Mouse (Mus musculus) megakaryocyte, embryonic 14.5 days (primary cell): ENCODE results near the gene Zfp787. TPM values are rescaled to one million over a fixed set of nuclear protein-coding genes. Genes with fewer than 3 reads are reported as not detected.
A peak's percentile ranks its signal among the peaks of the same experiment; 100 is the strongest.

Experiments used
- H3K27me3 ChIP-seq: replicated peaks from 2 replicates; pipeline ENCODE3; 2012; ENCODE audit warnings: inconsistent platforms
- H3K36me3 ChIP-seq: replicated peaks from 2 replicates; pipeline ENCODE3; 2012; ENCODE audit warnings: low read length, inconsistent platforms, mixed read lengths
- H3K4me1 ChIP-seq: 2 replicates; pipeline ENCODE4 v1.6.1; 2012; ENCODE audit warnings: inconsistent platforms
- H3K4me3 ChIP-seq: replicated peaks from 2 replicates; pipeline ENCODE3; 2012; ENCODE audit warnings: moderate library complexity, mild to moderate bottlenecking, inconsistent platforms
- H3K9me3 ChIP-seq: 2 replicates; pipeline ENCODE4 v1.6.1; 2012; ENCODE audit warnings: inconsistent platforms
- FLI1 ChIP-seq: IDR thresholded peaks from 2 replicates; pipeline ENCODE4 v1.6.1; 2012; ENCODE audit warnings: low read length, inconsistent platforms, mixed read lengths
- GATA1 ChIP-seq: IDR thresholded peaks from 3 replicates; pipeline ENCODE4 v1.6.1; 2012; ENCODE audit warnings: mixed read lengths, low read length, inconsistent platforms, borderline replicate concordance
- polyA plus RNA-seq: library from polyadenylated mRNA; stranded (reverse); fragments of >175 nt; gene quantifications from 2 replicates; pipeline ENCODE4 v1.2.3, GENCODE M21; 2012; ENCODE audit warnings: low replicate concordance; ENCODE audit not compliant: insufficient read depth

Zfp787 gene
- polyA plus RNA-seq, 1 experiment = 31.0 TPM

DNA sequence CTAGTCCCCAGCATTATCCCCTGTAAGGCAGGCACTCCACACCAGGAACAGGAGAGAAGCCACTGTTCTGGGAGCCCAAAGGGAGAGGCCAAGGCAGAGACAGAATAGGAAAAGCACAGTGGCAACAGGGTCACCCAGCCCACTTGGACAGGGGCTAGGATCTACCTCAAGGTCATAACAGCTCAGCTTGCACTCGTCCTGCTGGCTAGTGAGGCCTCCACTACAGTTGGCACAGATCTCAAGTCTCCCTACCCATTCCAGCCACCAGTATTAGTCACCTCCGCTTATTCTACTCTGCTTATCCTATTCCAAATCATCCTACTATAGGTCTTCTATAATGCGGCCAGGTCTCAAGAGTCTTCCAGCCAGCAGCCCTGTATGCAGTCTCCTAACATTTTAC lies 2.7 kb downstream of the Zfp787 start:
- H3K9me3 ChIP-seq = no peaks in the 10 kb centered on the region
- H3K4me3 ChIP-seq = peak overlapping the region; percentile 59
- peaks cover 87% of the 10 kb centered on the region for H3K4me1 ChIP-seq
- no peaks in the 10 kb centered on the region for H3K27me3 ChIP-seq
- H3K36me3 ChIP-seq = peaks cover 2% of the 10 kb centered on the region
- TF ChIP-seq GATA1 (no peak), FLI1 (no peak)

DNA sequence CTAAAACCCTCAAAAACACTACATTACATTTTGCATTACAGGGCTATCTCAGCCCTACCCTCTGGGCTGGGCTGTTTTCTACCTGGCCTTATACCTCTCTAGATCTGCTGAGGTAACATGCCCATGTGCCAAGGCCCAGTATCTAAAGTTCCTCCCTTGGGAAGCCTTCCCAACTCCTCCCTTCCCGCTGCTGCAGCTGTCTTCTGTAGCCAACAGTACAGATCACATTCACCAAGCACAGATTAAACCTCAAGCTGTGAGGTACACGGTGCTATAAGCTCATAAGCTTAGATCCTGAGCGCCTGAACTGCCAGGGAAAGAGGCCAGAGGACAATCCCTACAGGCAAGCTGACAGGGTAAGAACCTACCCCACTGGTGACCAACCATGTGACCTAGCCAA lies 3.8 kb downstream of the Zfp787 start:
- H3K4me3 ChIP-seq = peak overlapping the region; percentile 3
- H3K36me3 ChIP-seq = peaks cover 2% of the 10 kb centered on the region
- no peak for TF ChIP-seq FLI1
- no peak for TF ChIP-seq GATA1
- peaks cover 89% of the 10 kb centered on the region for H3K4me1 ChIP-seq
- H3K27me3 ChIP-seq = no peaks in the 10 kb centered on the region
- H3K9me3 ChIP-seq = no peaks in the 10 kb centered on the region

DNA sequence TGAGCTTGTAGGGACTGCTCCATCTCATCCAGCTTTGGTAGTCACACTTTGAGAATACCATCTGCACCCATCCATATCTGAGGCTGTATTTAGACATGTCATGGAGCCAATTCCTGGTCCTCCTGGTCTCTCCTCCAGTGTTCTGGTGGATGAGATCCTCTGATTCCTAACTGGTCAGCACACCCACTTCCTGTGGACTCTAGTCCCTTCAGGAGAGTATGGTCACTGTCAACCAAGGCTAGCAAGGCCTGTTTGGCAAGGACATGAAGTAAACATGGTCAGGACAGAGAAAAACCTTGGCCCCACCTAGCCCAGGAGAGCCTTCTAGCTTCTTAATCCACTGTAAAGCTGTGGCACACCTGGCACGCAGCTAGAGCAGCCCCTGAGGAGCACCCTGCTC lies 4.5 kb downstream of the Zfp787 start:
- Histone ChIP-seq H3K4me1 (peaks cover 90% of the 10 kb centered on the region), H3K27me3 (no peaks in the 10 kb centered on the region), H3K4me3 (peak overlapping the region; percentile 55), H3K36me3 (peaks cover 2% of the 10 kb centered on the region), H3K9me3 (no peaks in the 10 kb centered on the region)
- TF ChIP-seq FLI1 = no peak
- no peak for TF ChIP-seq GATA1

DNA sequence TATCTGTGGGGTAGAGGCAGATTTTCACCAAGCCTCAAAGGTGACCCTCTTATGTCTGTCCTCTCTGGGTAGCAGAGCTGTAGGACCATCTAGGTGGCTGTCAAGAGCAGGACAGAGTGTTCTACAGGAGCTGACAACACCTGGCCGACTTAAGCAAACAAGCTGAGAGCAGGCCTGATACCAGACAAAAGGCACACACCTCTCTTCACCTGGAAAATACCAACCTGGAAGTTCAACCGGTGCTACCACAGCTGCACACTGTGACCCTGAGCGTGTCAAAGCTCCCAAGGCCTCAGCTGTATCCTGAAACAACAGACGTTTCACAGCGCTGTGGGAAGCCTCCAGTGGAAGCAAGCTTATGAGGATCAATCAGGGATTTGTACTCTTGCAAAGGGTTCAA lies 8.1 kb downstream of the Zfp787 start:
- Histone ChIP-seq H3K4me1 (peaks cover 98% of the 10 kb centered on the region), H3K4me3 (no peak overlapping the region), H3K9me3 (no peaks in the 10 kb centered on the region), H3K36me3 (peaks cover 9% of the 10 kb centered on the region), H3K27me3 (no peaks in the 10 kb centered on the region)
- TF ChIP-seq FLI1 = no peak
- no peak for TF ChIP-seq GATA1

DNA sequence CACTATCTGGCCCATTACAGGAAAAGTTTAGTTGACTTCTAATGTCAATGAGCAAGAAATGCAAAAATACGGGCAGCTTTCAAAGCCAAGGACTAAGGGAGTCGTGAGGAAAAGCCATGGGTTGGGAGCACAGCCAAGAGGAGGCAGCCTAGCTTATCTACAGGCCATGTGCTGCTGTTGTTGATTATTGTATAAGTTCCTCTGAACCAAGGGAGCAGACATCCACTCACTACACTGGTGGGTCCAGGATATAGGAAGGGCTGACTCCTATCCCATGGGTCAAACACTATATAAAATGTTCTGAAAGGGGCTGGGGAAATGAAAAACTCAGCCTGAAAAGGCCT lies 8.8 kb downstream of the Zfp787 start:
- TF ChIP-seq GATA1 (no peak), FLI1 (no peak)
- Histone ChIP-seq H3K36me3 (peaks cover 13% of the 10 kb centered on the region), H3K27me3 (no peaks in the 10 kb centered on the region), H3K4me3 (peak overlapping the region; percentile 47), H3K9me3 (no peaks in the 10 kb centered on the region), H3K4me1 (peaks cover 93% of the 10 kb centered on the region)

DNA sequence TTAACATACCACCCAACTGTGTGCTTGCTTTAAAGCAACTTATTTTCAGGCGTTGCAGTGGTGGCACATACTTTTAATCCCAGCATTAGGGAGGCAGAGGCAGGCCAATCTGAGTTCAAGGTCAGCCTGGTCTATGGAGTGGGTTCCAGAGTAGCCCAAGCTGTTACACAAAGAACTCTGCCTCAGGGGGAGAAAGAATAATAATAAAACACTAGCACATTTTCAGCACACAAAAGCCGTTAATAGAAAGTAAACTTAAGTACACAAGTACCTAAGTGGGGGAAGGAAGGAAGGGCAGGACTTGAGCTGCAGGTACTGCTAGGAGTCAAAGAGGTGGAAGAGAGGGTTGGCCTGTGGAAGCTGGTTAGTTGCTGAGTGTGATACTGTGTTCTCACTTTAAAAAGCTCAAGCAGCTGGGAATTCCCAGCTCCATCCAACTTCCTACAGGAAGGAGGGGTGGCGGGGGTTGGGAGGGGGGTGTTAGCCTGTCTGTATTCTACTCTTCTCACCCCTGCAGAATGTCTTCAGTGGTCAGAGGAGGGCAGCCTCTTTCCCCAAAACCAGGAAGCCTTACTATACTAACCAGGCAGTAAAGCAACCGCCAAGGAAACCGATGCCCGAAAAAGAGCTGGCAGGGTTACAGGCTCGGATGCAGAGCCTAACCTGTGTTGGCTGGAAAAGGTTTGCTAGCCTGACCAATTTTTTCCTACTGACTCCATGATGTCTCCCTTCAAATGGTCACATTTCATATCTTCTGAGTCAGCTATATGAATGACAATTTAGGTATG lies 9.4 kb downstream of the Zfp787 start:
- H3K4me1 ChIP-seq = peaks cover 93% of the 10 kb centered on the region
- H3K4me3 ChIP-seq = peak overlapping the region; percentile 53
- no peaks in the 10 kb centered on the region for H3K27me3 ChIP-seq
- TF ChIP-seq GATA1 (no peak), FLI1 (no peak)
- H3K36me3 ChIP-seq = peaks cover 18% of the 10 kb centered on the region
- no peaks in the 10 kb centered on the region for H3K9me3 ChIP-seq

DNA sequence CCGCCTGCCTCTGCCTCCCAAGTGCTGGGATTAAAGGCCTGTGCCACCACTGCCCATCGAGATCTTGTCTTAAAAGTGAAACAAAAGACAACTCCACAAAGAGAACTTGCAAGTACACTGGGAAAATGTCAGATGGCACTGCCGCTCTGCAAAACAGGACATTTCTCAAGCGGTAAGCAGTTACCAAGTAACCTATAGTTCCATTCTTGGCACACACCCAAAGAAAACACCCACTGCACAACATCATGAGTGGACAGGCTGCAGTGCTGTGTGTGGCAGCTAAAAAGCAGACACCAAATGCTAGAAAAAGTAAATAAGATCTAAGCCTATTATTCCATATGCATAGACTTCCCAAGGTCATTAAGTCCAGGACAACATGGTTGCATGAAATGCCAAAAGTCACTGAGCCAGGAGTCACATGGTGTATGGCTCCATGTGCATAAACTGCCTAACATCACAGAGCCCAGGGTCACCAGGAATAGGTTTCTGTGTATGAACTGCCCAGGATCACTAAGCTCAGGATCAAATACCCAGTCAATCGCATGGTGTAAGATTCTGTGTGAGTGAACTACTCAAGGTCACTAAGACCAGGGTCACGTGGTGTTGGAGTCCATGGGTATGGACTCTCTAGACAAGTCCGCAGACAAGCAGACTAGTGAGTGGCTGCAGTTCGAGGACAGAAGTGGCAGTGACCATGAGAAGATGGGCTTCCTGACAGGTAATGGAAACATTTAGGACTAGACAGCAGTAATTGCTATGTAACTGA lies 10.2 kb downstream of the Zfp787 start:
- Histone ChIP-seq H3K27me3 (no peaks in the 10 kb centered on the region), H3K4me3 (peak overlapping the region; percentile 2), H3K9me3 (no peaks in the 10 kb centered on the region), H3K4me1 (peaks cover 92% of the 10 kb centered on the region), H3K36me3 (peaks cover 24% of the 10 kb centered on the region)
- TF ChIP-seq GATA1 (no peak), FLI1 (no peak)

DNA sequence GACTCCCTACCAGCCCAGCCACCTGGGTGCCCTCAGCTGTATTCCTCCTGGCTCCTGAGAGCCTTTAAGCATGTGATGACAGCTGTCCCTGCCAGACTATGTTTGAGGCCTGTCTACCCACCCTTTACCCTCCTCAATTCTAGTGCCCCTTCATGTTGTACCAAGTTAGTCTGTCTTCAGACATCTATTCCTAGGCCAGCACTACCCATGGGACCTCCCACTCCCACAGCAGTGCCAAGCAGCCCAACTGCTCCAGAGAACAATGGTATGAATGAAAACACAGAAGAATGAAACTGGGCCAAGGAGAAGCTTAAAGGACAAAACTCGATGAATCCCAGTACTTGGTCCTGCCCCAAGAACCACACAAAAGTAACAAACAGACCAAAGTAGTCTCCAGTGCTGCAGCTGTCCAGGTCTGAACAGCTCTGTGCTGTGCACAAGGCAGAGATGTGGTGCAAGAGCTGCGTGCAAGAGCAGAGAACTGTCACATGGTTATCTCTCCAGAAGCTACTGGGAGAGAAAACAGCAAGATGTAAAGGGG lies 11.7 kb downstream of the Zfp787 start:
- no peak for TF ChIP-seq FLI1
- no peak for TF ChIP-seq GATA1
- Histone ChIP-seq H3K9me3 (no peaks in the 10 kb centered on the region), H3K27me3 (no peaks in the 10 kb centered on the region), H3K4me1 (peaks cover 91% of the 10 kb centered on the region), H3K4me3 (peak overlapping the region; percentile 79), H3K36me3 (peaks cover 30% of the 10 kb centered on the region)

DNA sequence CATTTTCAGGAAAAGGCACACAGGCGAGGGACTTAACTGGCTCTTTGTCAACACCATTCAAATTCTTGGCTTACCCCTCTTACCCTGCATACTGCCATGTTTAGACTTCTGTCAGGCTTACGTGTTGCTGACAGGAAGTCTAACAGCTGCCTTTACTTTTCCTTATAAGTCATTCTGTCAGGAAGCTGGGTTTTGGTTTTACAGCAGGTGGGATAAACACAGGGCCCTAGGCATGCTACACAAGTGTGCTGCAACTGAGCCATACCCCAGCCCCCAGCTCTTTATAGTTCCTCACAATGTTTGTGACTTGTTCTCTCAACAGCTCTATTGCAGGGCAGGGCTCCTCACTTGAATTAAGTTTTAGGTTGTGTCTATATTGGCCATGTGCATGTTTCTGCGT lies 16.5 kb downstream of the Zfp787 start:
- peaks cover 55% of the 10 kb centered on the region for H3K4me1 ChIP-seq
- H3K9me3 ChIP-seq = no peaks in the 10 kb centered on the region
- peaks cover 59% of the 10 kb centered on the region for H3K36me3 ChIP-seq
- no peak for TF ChIP-seq GATA1
- no peak for TF ChIP-seq FLI1
- no peak overlapping the region for H3K4me3 ChIP-seq
- no peaks in the 10 kb centered on the region for H3K27me3 ChIP-seq

DNA sequence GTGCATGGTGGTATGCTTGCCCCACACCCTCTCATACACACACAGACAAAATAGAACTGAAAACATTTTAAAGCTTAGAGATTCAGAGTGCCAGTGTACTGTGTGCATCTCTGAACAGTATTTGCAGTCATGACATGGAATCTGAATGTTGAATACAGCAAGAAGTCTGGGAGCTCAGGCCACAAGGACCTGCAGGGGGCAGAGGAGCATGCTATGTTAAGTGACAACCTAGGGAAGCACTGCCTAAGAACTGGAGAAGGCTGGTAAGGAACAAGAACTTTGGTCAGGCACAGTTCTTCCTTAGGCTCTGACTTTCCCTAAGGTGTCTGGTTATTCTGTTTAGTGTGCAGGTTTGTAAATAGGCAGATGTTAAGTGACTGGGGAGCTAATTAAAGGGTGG lies 19.3 kb downstream of the Zfp787 start:
- H3K4me3 ChIP-seq = no peak overlapping the region
- peaks cover 34% of the 10 kb centered on the region for H3K4me1 ChIP-seq
- TF ChIP-seq GATA1 = no peak
- TF ChIP-seq FLI1 = no peak
- peaks cover 6% of the 10 kb centered on the region; the same call in 1 of the 2 replicates for H3K9me3 ChIP-seq
- H3K36me3 ChIP-seq = peaks cover 74% of the 10 kb centered on the region
- no peaks in the 10 kb centered on the region for H3K27me3 ChIP-seq
